Comparison of ENCODE assay signal across 9 mouse cellular contexts in the genomic region with DNA sequence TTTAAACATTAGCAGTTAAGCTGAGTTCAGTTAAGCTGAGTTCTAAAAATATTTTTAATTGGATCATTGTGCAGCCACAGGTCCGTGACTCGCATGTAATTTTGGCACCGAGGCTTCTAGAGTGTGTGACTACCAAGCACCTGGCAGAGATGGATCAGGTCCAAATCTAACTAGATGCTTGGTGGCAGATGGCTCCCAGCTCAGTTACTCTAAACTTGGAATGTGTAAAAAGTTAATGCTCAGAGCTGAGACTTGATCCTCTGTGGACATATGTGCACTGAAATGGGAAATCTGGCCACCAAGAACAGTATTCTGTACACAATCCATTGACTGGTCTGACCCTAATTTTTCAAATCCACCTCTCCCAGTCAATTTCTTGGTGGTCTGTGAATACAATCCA.
DNase-seq lines count a peak whose midpoint lies in the region; ATAC-seq and TF ChIP-seq lines count a peak whose summit lies in the region.
"Had no signal": no experiment of that assay in that cellular context is flagged by ENCODE, and none has a peak within 500 bp of the region (broad histone marks: within the 10 kb centered on the region; RNA-seq: fewer than 3 reads in every experiment).

No protein-coding gene starts in this region.

- no peak for DNase-seq in hindbrain, embryonic 10.5 days (ENCODE audit: low spot score)
- DNase-seq in cerebellum, adult 8-10 months = peak; percentile 44
- peak; percentile 80 for DNase-seq in hindbrain, postnatal 0 days (ENCODE audit: low spot score)
- DNase-seq in left cerebral cortex, postnatal 4 days = peak; percentile 47
- DNase-seq in thymus, postnatal 10 days (ENCODE audit: low spot score in 2 of 2) = no peak
- DNase-seq in spleen, postnatal 14 days (ENCODE audit: low spot score in 2 of 2) = no peak

- H3K36me3 ChIP-seq in hindbrain, embryonic 13.5 days = no peaks in the 10 kb centered on the region
- no peaks in the 10 kb centered on the region for H3K36me3 ChIP-seq in hindbrain, embryonic 10.5 days
- H3K36me3 ChIP-seq in hindbrain, postnatal 0 days (ENCODE audit: insufficient read depth, low read length) = no peaks in the 10 kb centered on the region
- H3K36me3 ChIP-seq in intestine, postnatal 0 days (ENCODE audit: control insufficient read depth, insufficient read depth) = no peaks in the 10 kb centered on the region
- H3K36me3 ChIP-seq: neural tube, embryonic 12.5 days had no signal

- TF ChIP-seq CTCF in hindbrain, postnatal 0 days (IDR thresholded peaks at IDR 0.05; ENCODE audit: low read depth) = no peak
- no peak for TF ChIP-seq CTCF in intestine, postnatal 0 days (IDR thresholded peaks at IDR 0.05; ENCODE audit: low read depth)

- ATAC-seq in hindbrain, embryonic 13.5 days (ENCODE audit: low FRiP score) = 0 out of 2 replicates have a peak, but pooled peaks have one; percentile 68
- ATAC-seq in hindbrain, postnatal 0 days = peak; percentile 83
- ATAC-seq in intestine, postnatal 0 days = no peak

- intact Hi-C loops in left cerebral cortex, postnatal 4 days (cut with DNase I) = loop anchor here (5.0 kb wide), 1 partner anchor 371 kb away; no protein-coding TSS in a partner anchor

- H3K4me2 ChIP-seq in hindbrain, embryonic 13.5 days = no peak overlapping the region
- H3K4me2 ChIP-seq in hindbrain, postnatal 0 days (ENCODE audit: low read depth, low read length) = no peak overlapping the region
- H3K4me2 ChIP-seq in intestine, postnatal 0 days (replicated peaks; ENCODE audit: low read depth) = no peak overlapping the region
- H3K4me2 ChIP-seq: neural tube, embryonic 12.5 days had no signal

- no peaks in the 10 kb centered on the region for H3K9me3 ChIP-seq in hindbrain, embryonic 13.5 days
- no peaks in the 10 kb centered on the region for H3K9me3 ChIP-seq in hindbrain, embryonic 10.5 days
- no peaks in the 10 kb centered on the region for H3K9me3 ChIP-seq in hindbrain, postnatal 0 days (ENCODE audit: low read length)
- no peaks in the 10 kb centered on the region for H3K9me3 ChIP-seq in intestine, postnatal 0 days (ENCODE audit: control insufficient read depth)
- H3K9me3 ChIP-seq: neural tube, embryonic 12.5 days had no signal

- H3K27ac ChIP-seq in hindbrain, embryonic 13.5 days = no peak overlapping the region
- H3K27ac ChIP-seq in hindbrain, embryonic 10.5 days = no peak overlapping the region
- no peak overlapping the region for H3K27ac ChIP-seq in hindbrain, postnatal 0 days
- no peak overlapping the region for H3K27ac ChIP-seq in intestine, postnatal 0 days (ENCODE audit: low read depth, low read length)
- H3K27ac ChIP-seq: neural tube, embryonic 12.5 days had no signal

- no peak overlapping the region for H3K9ac ChIP-seq in hindbrain, embryonic 13.5 days
- H3K9ac ChIP-seq in hindbrain, postnatal 0 days (replicated peaks; ENCODE audit: low read length) = no peak overlapping the region
- no peak overlapping the region for H3K9ac ChIP-seq in intestine, postnatal 0 days (ENCODE audit: low read depth, low read length)
- H3K9ac ChIP-seq: neural tube, embryonic 12.5 days had no signal

- no peak overlapping the region for H3K4me3 ChIP-seq in hindbrain, embryonic 13.5 days
- H3K4me3 ChIP-seq in hindbrain, embryonic 10.5 days = no peak overlapping the region
- H3K4me3 ChIP-seq in hindbrain, postnatal 0 days (ENCODE audit: low read length) = no peak overlapping the region
- no peak overlapping the region for H3K4me3 ChIP-seq in intestine, postnatal 0 days (ENCODE audit: low read depth, low read length)
- H3K4me3 ChIP-seq: neural tube, embryonic 12.5 days had no signal

- no peaks in the 10 kb centered on the region for H3K27me3 ChIP-seq in hindbrain, embryonic 13.5 days
- no peaks in the 10 kb centered on the region for H3K27me3 ChIP-seq in hindbrain, embryonic 10.5 days (ENCODE audit: insufficient read depth, poor library complexity, severe bottlenecking)
- no peaks in the 10 kb centered on the region for H3K27me3 ChIP-seq in hindbrain, postnatal 0 days (ENCODE audit: insufficient read depth, low read length)
- no peaks in the 10 kb centered on the region for H3K27me3 ChIP-seq in intestine, postnatal 0 days (replicated peaks; ENCODE audit: control insufficient read depth, insufficient read depth, low read length)
- H3K27me3 ChIP-seq: neural tube, embryonic 12.5 days had no signal

- 76% methylated on average over 3 of the region's 3 CpGs for WGBS in hindbrain, embryonic 13.5 days
- 94% methylated on average over 3 of the region's 3 CpGs for WGBS in hindbrain, embryonic 10.5 days
- 48% methylated on average over 3 of the region's 3 CpGs for WGBS in hindbrain, postnatal 0 days
- 67% methylated on average over 3 of the region's 3 CpGs for WGBS in intestine, postnatal 0 days

- no peaks in the 10 kb centered on the region for H3K4me1 ChIP-seq in hindbrain, embryonic 13.5 days (replicated peaks)
- no peaks in the 10 kb centered on the region for H3K4me1 ChIP-seq in hindbrain, embryonic 10.5 days (replicated peaks)
- H3K4me1 ChIP-seq in hindbrain, postnatal 0 days (ENCODE audit: insufficient read depth, low read length) = no peaks in the 10 kb centered on the region
- no peaks in the 10 kb centered on the region for H3K4me1 ChIP-seq in intestine, postnatal 0 days (replicated peaks; ENCODE audit: control insufficient read depth, insufficient read depth, low read length)
- H3K4me1 ChIP-seq: neural tube, embryonic 12.5 days had no signal

Comparison
In these comparisons a context has a peak if more than half of its experiments do, and no peak if none do; other contexts are left out.
1. DNase-seq: peak in cerebellum, adult 8-10 months (single experiment), hindbrain, postnatal 0 days (single experiment) and left cerebral cortex, postnatal 4 days (single experiment); none in hindbrain, embryonic 10.5 days (single experiment), thymus, postnatal 10 days (0 of 2) and spleen, postnatal 14 days (0 of 2).